Mouse (Mus musculus): ENCODE measurements around the gene Wscd2. TPM values are rescaled to one million over a fixed set of nuclear protein-coding genes. Genes with fewer than 3 reads are reported as not detected.

Gene Wscd2
- total RNA-seq, 2 experiments from 2014 or later = 78.5 to 78.8 TPM

- no peak for DNase-seq (ENCODE audit: low spot score in 2 of 2)
Measured at GRCm38 (mm10) chr5:113638055-113638454, 147.9 kb downstream of the Wscd2 start.

- no peak for DNase-seq (ENCODE audit: low spot score in 2 of 2)
Measured at GRCm38 (mm10) chr5:113639126-113639525, 149.0 kb downstream of the Wscd2 start.

Other genes starting within 250 kb of the Wscd2 start
- gene Sgsm1, start 179.5 kb upstream of the Wscd2 start, total RNA-seq (2021) = 10 to 100 TPM; 67.8 to 73.2 TPM
- not detected for gene Aym1, start 133.0 kb upstream of the Wscd2 start, total RNA-seq (2021)
- 1 to 10 TPM; 2.8 to 5.1 TPM for gene Cmklr1, start 160.1 kb downstream of the Wscd2 start, total RNA-seq (2021)
- gene 1700069L16Rik, start 234.4 kb downstream of the Wscd2 start, total RNA-seq (2021) = not detected
- 10 to 100 TPM in 1 of 2 experiments, 1 to 10 TPM in 1; 9.6 to 12.0 TPM for gene Ficd, start 245.5 kb downstream of the Wscd2 start, total RNA-seq (2021)